Mouse (Mus musculus) neural tube, embryonic 15.5 days (tissue): ENCODE results near the gene AI854703. TPM values are rescaled to one million over a fixed set of nuclear protein-coding genes. Genes with fewer than 3 reads are reported as not detected.
"Not testable (repeated sequence)": the region's sequence is repeated elsewhere in the genome, so short reads cannot be mapped to it uniquely, and the experiment has no call there.

Experiments
- ATAC-seq: fragments of 200-750 bp; cut with Nextera tagmentation; 2 replicates; pipeline ENCODE4 v1.8.0; 2017; ENCODE audit warnings: mild to moderate bottlenecking, moderate TSS enrichment, moderate library complexity; ENCODE audit not compliant: low FRiP score
- H3K27ac ChIP-seq: fragments of 300-500 bp; sonication (generic); replicated peaks from 2 replicates; pipeline ENCODE4 v1.5.1; 2015; ENCODE audit warnings: mild to moderate bottlenecking, inconsistent platforms
- H3K27me3 ChIP-seq: fragments of 300-500 bp; sonication (generic); replicated peaks from 2 replicates; pipeline ENCODE4 v1.6.1; 2015; ENCODE audit warnings: inconsistent platforms
- H3K36me3 ChIP-seq: fragments of 300-500 bp; sonication (generic); 2 replicates; pipeline ENCODE4 v1.6.1; 2015; ENCODE audit warnings: inconsistent platforms
- H3K4me1 ChIP-seq: fragments of 300-500 bp; sonication (generic); 2 replicates; pipeline ENCODE4 v1.6.1; 2015; ENCODE audit warnings: inconsistent platforms
- H3K4me2 ChIP-seq: fragments of 300-500 bp; sonication (generic); 2 replicates; pipeline ENCODE4 v1.6.1; 2015; ENCODE audit warnings: inconsistent platforms, mild to moderate bottlenecking, moderate library complexity
- H3K4me3 ChIP-seq: fragments of 300-500 bp; sonication (generic); replicated peaks from 2 replicates; pipeline ENCODE4 v1.5.1; 2015; ENCODE audit warnings: mild to moderate bottlenecking, inconsistent platforms
- H3K9ac ChIP-seq: fragments of 300-500 bp; sonication (generic); replicated peaks from 2 replicates; pipeline ENCODE4 v1.6.1; 2015; ENCODE audit warnings: mild to moderate bottlenecking, inconsistent platforms
- H3K9me3 ChIP-seq: fragments of 300-500 bp; sonication (generic); replicated peaks from 2 replicates; pipeline ENCODE4 v1.6.1; 2016; ENCODE audit warnings: inconsistent platforms
- WGBS: fragments of 180-500 bp; shearing (Covaris S2); methylation state at CpG from one replicate; pipeline ENCODE4 v1.1.7; 2015; ENCODE audit warnings: mixed read lengths; 5-methylcytosine and 5-hydroxymethylcytosine counted together
- polyA plus RNA-seq: library from polyadenylated mRNA; unstranded; fragments of >200 nt; fragmentation: Nextera tagmentation; extraction: Ambion mirVana; gene quantifications from 2 replicates; pipeline ENCODE4 v1.2.1, GENCODE M21; 2015

Gene AI854703
- polyA plus RNA-seq, 1 experiment from 2014 or later = 31.4 TPM

DNA sequence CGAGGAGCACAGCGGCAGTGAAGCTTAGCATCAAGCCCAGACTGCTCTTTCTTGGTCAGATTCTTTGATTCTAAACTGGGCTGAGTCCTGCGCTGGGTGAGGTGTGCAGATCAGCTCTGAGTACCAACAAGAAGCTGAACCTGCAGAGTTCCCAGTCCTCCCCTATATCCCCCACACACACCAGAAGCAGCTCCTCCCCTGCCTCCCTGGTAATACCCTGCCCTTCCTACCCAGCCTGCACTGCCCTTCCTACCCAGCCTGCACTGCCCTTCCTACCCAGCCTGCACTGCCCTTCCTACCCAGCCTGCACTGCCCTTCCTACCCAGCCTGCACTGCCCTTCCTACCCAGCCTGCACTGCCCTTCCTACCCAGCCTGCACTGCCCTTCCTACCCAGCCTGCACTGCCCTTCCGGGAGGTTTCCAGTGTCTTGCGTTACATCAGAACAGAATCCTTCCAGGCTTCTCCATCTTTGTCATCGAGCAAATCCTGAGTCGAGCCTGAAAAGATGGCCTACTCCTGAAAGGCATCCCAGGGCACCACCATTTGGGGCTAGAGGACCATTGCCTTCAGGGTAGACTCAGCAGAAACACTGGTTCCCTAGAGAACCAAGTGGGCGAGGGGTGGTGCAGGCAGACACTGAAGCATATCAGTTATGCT is 4.2 kb upstream of the AI854703 start:
- ATAC-seq, H3K4me2 ChIP-seq, H3K4me3 ChIP-seq, H3K9ac ChIP-seq, H3K9me3 ChIP-seq, H3K27ac ChIP-seq, H3K27me3 ChIP-seq: not testable (repeated sequence)
- Histone ChIP-seq H3K4me1 (peaks cover 11% of the 10 kb centered on the region), H3K36me3 (peaks cover 26% of the 10 kb centered on the region)
- WGBS = 87% methylated on average over 8 of the region's 8 CpGs

- ATAC-seq = no peak
- peaks cover 21% of the 10 kb centered on the region for H3K4me1 ChIP-seq
- no peak overlapping the region for H3K27ac ChIP-seq
- peaks cover 12% of the 10 kb centered on the region for H3K27me3 ChIP-seq
- no peak overlapping the region for H3K9ac ChIP-seq
- H3K36me3 ChIP-seq = peaks cover 26% of the 10 kb centered on the region
- 50% methylated on average over 1 of the region's 1 CpGs for WGBS
- H3K9me3 ChIP-seq = no peaks in the 10 kb centered on the region
- H3K4me2 ChIP-seq = no peak overlapping the region
- H3K4me3 ChIP-seq = no peak overlapping the region
These were observed 3.1 kb upstream of the AI854703 start for GRCm38 (mm10) chr6:48623460-48623859.

- Histone ChIP-seq H3K4me3 (peak overlapping the region; percentile 57), H3K4me2 (peak overlapping the region; percentile 90), H3K4me1 (peaks cover 40% of the 10 kb centered on the region), H3K36me3 (0 out of 2 replicates have a peak, but pooled peaks cover 6% of the 10 kb centered on the region), H3K9me3 (no peaks in the 10 kb centered on the region), H3K27ac (no peak overlapping the region), H3K27me3 (peaks cover 17% of the 10 kb centered on the region), H3K9ac (peak overlapping the region; percentile 60)
- ATAC-seq = peak; percentile 67
- under 1% methylated on average over 32 of the region's 32 CpGs for WGBS
These were observed 420 bp downstream of the AI854703 start for GRCm38 (mm10) chr6:48626984-48627383.

GRCm38 (mm10) chr6:48627511-48627924 is 954 bp downstream of the AI854703 start:
- peak; percentile 11; the same call in 1 of the 2 replicates for ATAC-seq
- Histone ChIP-seq H3K27ac (no peak overlapping the region), H3K36me3 (0 out of 2 replicates have a peak, but pooled peaks cover 9% of the 10 kb centered on the region), H3K4me2 (peak overlapping the region; percentile 90), H3K9ac (peak overlapping the region; percentile 60), H3K4me1 (peaks cover 40% of the 10 kb centered on the region), H3K27me3 (peaks cover 17% of the 10 kb centered on the region), H3K4me3 (peak overlapping the region; percentile 57), H3K9me3 (no peaks in the 10 kb centered on the region)
- WGBS = 3% methylated on average over 7 of the region's 7 CpGs

- H3K4me2 ChIP-seq = peak overlapping the region; percentile 90
- no peak overlapping the region for H3K27ac ChIP-seq
- H3K4me3 ChIP-seq = no peak overlapping the region
- H3K27me3 ChIP-seq = peaks cover 17% of the 10 kb centered on the region
- ATAC-seq = no peak
- no peak overlapping the region for H3K9ac ChIP-seq
- H3K36me3 ChIP-seq = 0 out of 2 replicates have a peak, but pooled peaks cover 9% of the 10 kb centered on the region
- H3K9me3 ChIP-seq = no peaks in the 10 kb centered on the region
- H3K4me1 ChIP-seq = peaks cover 40% of the 10 kb centered on the region
- 90% methylated on average over 3 of the region's 3 CpGs for WGBS
These were observed 1.8 kb downstream of the AI854703 start for GRCm38 (mm10) chr6:48628377-48628776.

GRCm38 (mm10) chr6:48628808-48629660 is 2.5 kb downstream of the AI854703 start:
- peak overlapping the region; percentile 69 for H3K27ac ChIP-seq
- peak; percentile 72 for ATAC-seq
- WGBS = 12% methylated on average over 51 of the region's 54 CpGs
- peak overlapping the region; percentile 60 for H3K9ac ChIP-seq
- H3K36me3 ChIP-seq = 0 out of 2 replicates have a peak, but pooled peaks cover 9% of the 10 kb centered on the region
- H3K9me3 ChIP-seq = no peaks in the 10 kb centered on the region
- peak overlapping the region; percentile 90 for H3K4me2 ChIP-seq
- H3K4me1 ChIP-seq = peaks cover 40% of the 10 kb centered on the region
- peaks cover 17% of the 10 kb centered on the region for H3K27me3 ChIP-seq
- H3K4me3 ChIP-seq = peak overlapping the region; percentile 48

GRCm38 (mm10) chr6:48629661-48630034 is 3.1 kb downstream of the AI854703 start:
- peak overlapping the region; percentile 48 for H3K4me3 ChIP-seq
- 18% methylated on average over 13 of the region's 13 CpGs for WGBS
- no peaks in the 10 kb centered on the region for H3K9me3 ChIP-seq
- peak overlapping the region; percentile 90 for H3K4me2 ChIP-seq
- 0 out of 2 replicates have a peak, but pooled peaks cover 9% of the 10 kb centered on the region for H3K36me3 ChIP-seq
- peaks cover 17% of the 10 kb centered on the region for H3K27me3 ChIP-seq
- peak overlapping the region; percentile 60 for H3K9ac ChIP-seq
- H3K4me1 ChIP-seq = peaks cover 40% of the 10 kb centered on the region
- H3K27ac ChIP-seq = peak overlapping the region; percentile 69
- peak; percentile 21 for ATAC-seq

DNA sequence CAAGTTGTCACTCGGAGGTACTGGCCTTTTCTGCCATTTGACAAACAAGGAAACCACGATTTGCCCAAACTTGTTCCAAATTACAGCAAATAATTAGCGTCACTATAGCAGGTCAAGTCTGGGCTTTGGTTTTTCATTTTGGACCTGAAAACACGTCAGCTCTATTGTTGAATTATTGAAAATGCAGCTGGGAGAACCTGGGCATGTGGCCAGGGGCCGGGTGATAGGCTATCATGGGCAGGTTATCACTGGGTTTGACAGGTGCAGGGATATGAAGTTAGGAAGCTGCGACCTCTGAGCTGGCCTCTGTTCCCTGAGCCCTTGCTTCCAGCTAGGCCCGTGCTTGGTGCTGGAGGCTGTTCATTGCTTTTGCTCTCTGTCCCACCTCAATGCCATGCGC is 4.3 kb downstream of the AI854703 start:
- Histone ChIP-seq H3K4me2 (no peak overlapping the region), H3K36me3 (0 out of 2 replicates have a peak, but pooled peaks cover 9% of the 10 kb centered on the region), H3K9ac (no peak overlapping the region), H3K27me3 (peaks cover 11% of the 10 kb centered on the region), H3K27ac (no peak overlapping the region), H3K4me1 (peaks cover 40% of the 10 kb centered on the region), H3K4me3 (no peak overlapping the region), H3K9me3 (no peaks in the 10 kb centered on the region)
- WGBS = 91% methylated on average over 8 of the region's 8 CpGs
- ATAC-seq = no peak

GRCm38 (mm10) chr6:48635105-48635504 is 8.5 kb downstream of the AI854703 start:
- no peak for ATAC-seq
- H3K27ac ChIP-seq = no peak overlapping the region
- H3K4me3 ChIP-seq = no peak overlapping the region
- 92% methylated on average over 2 of the region's 2 CpGs for WGBS
- H3K4me2 ChIP-seq = no peak overlapping the region
- H3K9me3 ChIP-seq = no peaks in the 10 kb centered on the region
- H3K36me3 ChIP-seq = 0 out of 2 replicates have a peak, but pooled peaks cover 9% of the 10 kb centered on the region
- H3K4me1 ChIP-seq = peaks cover 3% of the 10 kb centered on the region; the same call in 1 of the 2 replicates
- no peak overlapping the region for H3K9ac ChIP-seq
- H3K27me3 ChIP-seq = no peaks in the 10 kb centered on the region; the same call in 1 of the 2 replicates

GRCm38 (mm10) chr6:48636515-48636914 is 10.0 kb downstream of the AI854703 start:
- Histone ChIP-seq H3K36me3 (0 out of 2 replicates have a peak, but pooled peaks cover 7% of the 10 kb centered on the region), H3K27ac (no peak overlapping the region), H3K4me1 (no peaks in the 10 kb centered on the region), H3K4me2 (no peak overlapping the region), H3K9me3 (no peaks in the 10 kb centered on the region), H3K4me3 (no peak overlapping the region), H3K27me3 (no peaks in the 10 kb centered on the region), H3K9ac (no peak overlapping the region)
- WGBS = 39% methylated on average over 6 of the region's 6 CpGs
- ATAC-seq = no peak

GRCm38 (mm10) chr6:48637811-48638500 is 11.4 kb downstream of the AI854703 start:
- WGBS = 67% methylated on average over 6 of the region's 6 CpGs
- ATAC-seq = no peak

More at GRCm38 (mm10) chr6:48637811-48638500, 11.4 kb downstream of the AI854703 start:
- H3K4me3 ChIP-seq = no peak overlapping the region
- H3K4me2 ChIP-seq = no peak overlapping the region
- no peaks in the 10 kb centered on the region for H3K27me3 ChIP-seq
- H3K27ac ChIP-seq = no peak overlapping the region
- no peak overlapping the region for H3K9ac ChIP-seq
- H3K9me3 ChIP-seq = no peaks in the 10 kb centered on the region
- no peaks in the 10 kb centered on the region for H3K4me1 ChIP-seq
- H3K36me3 ChIP-seq = no peaks in the 10 kb centered on the region
